Mouse (Mus musculus): ENCODE measurements around the gene Pard6a.
A peak's percentile ranks its signal among the peaks of the same experiment; 100 is the strongest.

Gene Pard6a

GRCm38 (mm10) chr8:105700566-105700965 is 382 bp upstream of the Pard6a start:
- no peak for DNase-seq (ENCODE audit: low read depth, low spot score)

GRCm38 (mm10) chr8:105702001-105702401 is 1.1 kb downstream of the Pard6a start:
- DNase-seq (ENCODE audit: low read depth, low spot score), result no peak

GRCm38 (mm10) chr8:105702731-105703415 is 1.9 kb downstream of the Pard6a start:
- DNase-seq (ENCODE audit: low read depth, low spot score), result no peak

DNA sequence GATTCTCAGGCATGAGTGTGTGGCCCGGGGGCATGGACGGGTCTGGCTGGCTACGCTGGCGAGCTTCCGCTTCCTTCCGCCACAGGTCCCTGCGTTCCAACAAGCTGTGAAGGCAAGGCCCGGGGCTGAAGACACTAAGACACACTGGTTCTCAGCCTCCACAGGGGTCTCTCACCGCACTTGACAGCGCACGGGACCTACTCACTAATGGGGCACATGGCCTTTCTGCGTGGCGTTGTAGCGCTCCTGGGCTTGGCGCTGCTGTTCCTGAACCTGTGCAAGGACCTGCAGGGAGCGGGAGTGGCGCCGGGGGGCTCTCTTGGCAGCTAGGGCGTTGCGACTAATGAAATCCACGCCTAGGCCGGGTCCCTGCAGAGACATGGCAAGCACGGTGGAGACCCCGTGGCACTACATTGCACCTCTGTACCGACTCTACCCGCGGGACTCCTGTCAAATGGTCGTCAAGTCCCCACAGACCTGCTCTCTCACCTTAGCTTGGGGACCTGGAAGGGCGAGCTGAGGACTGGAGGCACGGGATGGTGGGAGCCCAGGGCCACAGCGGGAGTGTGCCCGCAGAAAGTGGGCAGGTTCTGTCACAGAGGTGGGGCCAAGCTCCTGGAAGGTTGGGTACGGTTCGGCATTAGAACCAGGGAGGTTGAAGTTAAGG is 3.3 kb downstream of the Pard6a start:
- DNase-seq (ENCODE audit: low read depth, low spot score), result no peak

DNA sequence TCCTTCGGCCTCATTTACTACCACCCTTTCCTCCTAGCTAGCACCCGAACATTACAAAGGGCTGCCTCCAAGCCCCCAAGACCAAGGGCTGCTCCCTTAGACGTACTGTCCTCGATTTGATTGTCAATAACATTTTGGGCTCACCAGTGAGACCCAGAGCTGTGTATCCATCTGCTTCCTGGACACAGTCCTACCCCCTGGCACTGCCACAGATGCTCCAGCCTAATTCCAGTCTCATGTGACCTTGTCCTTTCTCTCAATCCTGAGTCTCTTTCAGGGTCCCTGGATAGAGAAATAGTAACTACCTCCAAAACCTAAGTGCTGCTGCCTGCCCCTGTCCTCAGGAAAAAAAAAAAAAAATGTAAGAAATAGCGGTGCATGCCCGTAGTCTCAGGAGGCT is 4.0 kb downstream of the Pard6a start:
- DNase-seq (ENCODE audit: low read depth, low spot score), result no peak

GRCm38 (mm10) chr8:105706426-105706825 is 5.5 kb downstream of the Pard6a start:
- DNase-seq (ENCODE audit: low read depth, low spot score), result no peak

- DNase-seq (ENCODE audit: low read depth, low spot score), result peak; percentile 85
Observed at GRCm38 (mm10) chr8:105707498-105708403, 6.8 kb downstream of the Pard6a start, which contains the start of the genes 4933405L10Rik and Enkd1. Gene 4933405L10Rik (plus strand): TSS chr8:105707655. Gene Enkd1 (minus strand): TSS chr8:105708210.

DNA sequence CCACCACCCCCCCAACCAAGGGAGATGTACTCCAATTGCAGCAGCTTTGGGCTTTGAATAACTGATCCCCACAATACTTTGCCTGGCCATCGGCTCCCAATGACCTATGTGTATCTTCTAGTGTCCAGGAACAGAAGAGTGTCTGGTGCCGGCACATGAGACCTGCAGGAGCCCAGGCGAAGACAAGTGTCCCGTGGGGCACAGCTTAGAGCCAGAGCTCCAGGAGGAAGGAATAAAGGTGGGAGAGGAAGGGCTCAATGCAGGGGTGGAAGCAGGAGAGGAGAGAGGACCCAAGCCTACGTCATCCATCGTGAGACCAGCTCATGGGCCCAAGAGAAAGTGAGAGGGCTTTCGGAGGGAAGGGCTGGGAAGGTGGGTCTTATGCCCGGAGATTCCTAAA is 7.7 kb downstream of the Pard6a start:
- no peak for DNase-seq (ENCODE audit: low read depth, low spot score)

DNA sequence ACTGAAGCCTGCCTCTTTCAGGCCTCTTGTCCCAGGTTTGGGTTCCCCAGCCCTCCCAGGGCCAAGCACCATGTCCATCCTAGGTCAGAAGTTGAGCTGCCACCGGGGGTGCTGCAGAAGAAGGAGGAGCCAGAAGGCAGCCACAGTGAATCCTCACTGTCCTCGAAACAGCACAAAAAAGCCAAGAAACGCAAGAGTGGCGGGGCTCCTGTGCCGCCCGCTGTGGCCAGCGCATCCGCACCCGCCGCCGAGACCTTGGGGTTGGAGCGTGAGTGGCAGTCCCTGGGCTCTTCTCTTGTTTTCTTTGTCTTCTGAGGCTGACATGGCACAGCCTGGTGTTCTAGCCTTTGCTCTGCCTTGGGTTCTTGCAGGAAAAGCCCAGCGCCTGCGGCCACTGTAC is 8.4 kb downstream of the Pard6a start:
- DNase-seq (ENCODE audit: low read depth, low spot score), result no peak

DNA sequence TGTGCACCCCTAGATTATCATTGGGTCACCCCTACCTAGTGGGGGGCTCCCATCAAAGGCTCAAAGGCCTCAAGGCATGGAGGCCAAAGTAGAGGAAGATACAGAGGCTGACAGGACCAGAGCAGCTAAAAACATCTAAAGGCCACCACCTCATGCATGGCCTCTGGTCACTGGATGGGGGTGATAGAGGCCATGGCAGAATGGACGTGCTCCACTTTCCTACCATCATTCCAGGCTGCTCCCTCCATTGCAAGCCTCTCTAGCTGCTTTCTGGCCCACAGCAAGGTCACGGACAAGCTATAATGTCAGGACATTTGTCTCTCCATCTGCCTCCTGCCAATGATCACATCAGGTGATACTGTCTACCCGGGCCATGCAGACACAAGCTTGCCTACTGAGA is 11.3 kb downstream of the Pard6a start:
- DNase-seq (ENCODE audit: low read depth, low spot score), result no peak

- no peak for DNase-seq (ENCODE audit: low read depth, low spot score)
Observed at GRCm38 (mm10) chr8:105714139-105714538, 13.2 kb downstream of the Pard6a start.

GRCm38 (mm10) chr8:105715042-105715441 is 14.1 kb downstream of the Pard6a start:
- DNase-seq (ENCODE audit: low read depth, low spot score), result no peak

DNA sequence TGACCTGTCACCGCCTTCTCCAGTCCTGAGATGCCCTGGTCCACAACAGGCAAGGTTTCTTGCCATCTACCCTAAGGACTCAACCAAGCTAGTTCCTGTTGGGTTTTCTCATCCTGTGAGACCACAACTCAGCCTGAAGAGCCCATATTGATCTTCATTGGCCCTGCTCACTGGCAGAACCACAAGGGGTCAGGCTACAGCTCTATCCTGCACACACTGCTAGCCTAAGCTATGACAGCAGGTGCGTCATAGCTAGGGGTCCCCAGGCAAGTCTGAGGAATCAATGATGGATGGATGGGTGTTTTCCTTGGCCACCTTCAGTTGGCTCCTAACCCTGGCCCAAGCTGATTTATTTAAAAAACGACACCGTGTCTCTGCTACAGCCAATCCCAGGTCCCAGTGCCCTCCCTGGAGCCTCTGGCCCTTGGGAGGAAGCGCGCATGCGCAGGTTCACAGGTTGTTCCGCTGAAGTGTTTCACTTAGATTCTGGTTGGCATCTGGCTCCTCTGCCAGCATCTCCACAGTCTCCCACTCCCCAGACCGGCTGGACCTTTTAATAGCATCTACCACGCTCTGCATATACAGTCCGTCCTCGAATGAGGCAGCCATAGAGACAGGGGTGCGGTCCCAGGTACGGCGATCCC is 15.5 kb downstream of the Pard6a start:
- no peak for DNase-seq (ENCODE audit: low read depth, low spot score)

- DNase-seq (ENCODE audit: low read depth, low spot score), result no peak
Observed at GRCm38 (mm10) chr8:105719637-105720036, 18.7 kb downstream of the Pard6a start.

DNA sequence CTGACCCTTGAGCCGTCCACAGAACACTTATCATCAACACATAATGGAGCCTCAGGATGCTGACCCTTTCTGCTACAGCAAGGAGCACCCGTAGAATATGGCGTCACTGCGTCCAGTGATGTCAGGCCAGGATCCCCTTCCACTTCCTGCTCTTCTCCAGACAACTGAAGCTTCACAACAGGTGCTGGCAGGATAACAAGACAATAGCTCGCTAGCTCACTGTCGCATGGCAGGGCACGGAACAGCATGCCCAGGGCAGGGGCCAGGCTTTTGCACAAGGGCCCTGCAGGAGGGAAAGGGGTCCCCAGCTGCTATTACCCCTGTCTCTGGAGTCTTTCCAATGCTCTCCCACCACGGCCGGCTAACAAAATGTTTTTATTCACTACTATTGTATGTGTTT is 21.9 kb downstream of the Pard6a start:
- DNase-seq (ENCODE audit: low read depth, low spot score), result no peak

DNA sequence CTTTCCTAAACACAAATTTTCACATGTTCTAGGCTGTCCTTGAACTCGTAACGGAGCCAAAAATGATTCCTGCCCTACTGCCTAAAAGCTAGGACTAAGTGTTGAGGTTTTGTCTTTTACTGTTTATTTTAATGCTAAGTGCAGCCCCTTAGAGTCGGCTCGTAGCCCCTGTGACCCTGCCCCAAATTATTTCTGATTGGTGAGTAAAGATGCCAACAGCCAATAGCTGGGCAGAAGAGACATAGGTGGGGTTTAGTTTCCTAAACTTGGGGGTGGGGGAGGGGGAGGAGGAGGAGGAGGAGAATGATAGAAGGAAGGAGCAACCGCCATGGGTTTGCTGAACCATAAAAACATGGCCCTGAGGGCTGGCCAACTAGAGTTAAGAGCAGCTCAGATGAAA is 24.8 kb downstream of the Pard6a start:
- DNase-seq (ENCODE audit: low read depth, low spot score), result no peak

DNA sequence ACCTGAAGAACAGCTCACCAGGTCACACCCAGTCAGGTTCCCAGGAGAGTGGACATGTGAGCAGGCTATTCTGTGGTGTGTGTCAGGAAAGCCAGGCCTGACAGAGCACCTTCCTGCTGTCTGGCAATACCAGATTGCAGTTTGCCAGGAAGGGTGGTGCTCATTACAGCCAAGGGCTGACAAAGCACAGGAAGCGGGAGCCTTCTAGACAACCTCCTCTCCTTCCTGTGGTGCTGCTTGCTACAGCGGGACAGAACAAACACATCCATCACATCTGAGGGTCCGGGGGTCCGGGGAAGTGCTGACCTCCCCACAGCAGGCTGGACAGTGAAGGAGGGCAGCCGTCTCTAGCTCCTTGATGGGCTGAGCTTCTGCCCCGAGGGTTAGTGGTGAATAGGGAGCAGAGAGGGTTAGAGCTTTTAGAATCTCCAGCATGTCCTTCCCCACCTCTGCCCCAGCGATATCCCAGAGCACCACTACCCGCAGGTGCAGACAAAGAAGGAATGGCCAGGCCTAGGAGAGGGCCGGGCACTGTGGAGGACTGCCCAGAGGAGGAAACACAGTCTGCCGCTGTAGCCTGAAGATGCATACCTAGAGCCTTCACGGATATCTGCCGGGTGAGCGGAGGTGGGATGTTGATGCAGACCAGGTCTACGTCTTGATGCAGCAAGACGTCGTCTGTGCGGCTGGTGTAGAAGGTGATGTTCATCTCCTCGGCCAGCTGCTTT is 26.6 kb downstream of the Pard6a start:
- DNase-seq (ENCODE audit: low read depth, low spot score), result no peak

GRCm38 (mm10) chr8:105732186-105732585 is 31.2 kb downstream of the Pard6a start:
- no peak for DNase-seq (ENCODE audit: low read depth, low spot score)

- no peak for DNase-seq (ENCODE audit: low read depth, low spot score)
Observed at GRCm38 (mm10) chr8:105739216-105739615, 38.3 kb downstream of the Pard6a start.

- DNase-seq (ENCODE audit: low read depth, low spot score), result no peak
Observed at GRCm38 (mm10) chr8:105743301-105743700, 42.4 kb downstream of the Pard6a start.

DNA sequence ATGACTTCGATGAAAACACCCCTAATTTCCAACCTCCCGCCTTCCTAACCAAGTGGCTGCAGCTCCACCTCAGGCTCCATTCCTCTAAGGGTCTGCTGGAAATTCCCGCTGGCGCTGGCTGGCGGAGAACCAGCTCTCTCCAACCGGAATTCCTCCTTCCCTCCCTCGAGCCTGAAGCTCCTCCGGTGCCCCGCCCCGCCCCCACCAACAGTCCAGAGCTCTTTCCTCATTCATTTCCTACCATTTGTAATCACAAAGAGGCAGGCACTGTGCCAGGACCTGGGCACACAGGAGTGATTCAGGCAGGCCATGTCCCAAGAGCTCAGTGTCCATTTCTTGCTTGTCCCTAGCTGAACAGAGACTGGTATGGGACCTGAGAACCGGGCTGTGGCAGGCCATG is 49.7 kb downstream of the Pard6a start:
- DNase-seq (ENCODE audit: low read depth, low spot score), result peak; percentile 32

Measured in brain, embryonic 18.5 days (tissue).